Mouse (Mus musculus) Muller cell, postnatal 12 days (primary cell): Measurements from ENCODE around the gene Pip5k1c.
A peak's percentile ranks its signal among the peaks of the same experiment; 100 is the strongest.

Experiments
- DNase-seq: peaks from one replicate; pipeline ENCODE4 v3.0.0-alpha.2; 2015; ENCODE audit errors: inconsistent ontology term

Pip5k1c gene

GRCm38 (mm10) chr10:81292554-81293333 is at the start of gene Pip5k1c:
TSS of gene Pip5k1c (plus strand) at chr10:81292963.
- peak; percentile 100 for DNase-seq

GRCm38 (mm10) chr10:81244146-81244545 is 48.6 kb upstream of the Pip5k1c start:
- DNase-seq, result no peak

- peak; percentile 56 for DNase-seq
These were observed 48.2 kb upstream of the Pip5k1c start for GRCm38 (mm10) chr10:81244595-81244994.

- DNase-seq, result no peak
These were observed 47.6 kb upstream of the Pip5k1c start for GRCm38 (mm10) chr10:81245166-81245565.

- no peak for DNase-seq
These were observed 45.0 kb upstream of the Pip5k1c start for GRCm38 (mm10) chr10:81247804-81248203.

- no peak for DNase-seq
These were observed 43.3 kb upstream of the Pip5k1c start for GRCm38 (mm10) chr10:81249442-81249841.

GRCm38 (mm10) chr10:81252424-81253419 is 40.0 kb upstream of the Pip5k1c start, which contains the start of gene Matk:
TSS of gene Matk (plus strand) at chr10:81252935.
- peak; percentile 73 for DNase-seq

DNA sequence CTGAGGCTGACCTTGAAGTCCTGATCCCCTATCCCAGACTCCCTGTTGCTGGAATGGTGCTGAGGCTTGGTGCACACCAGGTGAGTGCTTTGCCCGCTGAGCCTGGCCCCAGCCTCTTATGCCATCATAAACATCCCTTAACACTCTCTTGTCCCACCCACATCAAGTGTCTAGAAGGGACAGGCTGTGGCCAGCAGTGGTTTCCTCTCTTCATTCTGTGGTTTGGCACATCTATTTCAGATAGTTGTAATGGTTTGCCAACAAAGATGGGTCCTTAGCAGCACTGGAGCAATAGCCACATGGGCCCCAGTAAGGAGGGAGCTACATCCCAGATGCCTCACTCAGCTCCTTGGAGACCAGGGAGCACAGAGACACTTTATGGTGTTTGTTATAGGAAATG is 37.9 kb upstream of the Pip5k1c start:
- no peak for DNase-seq

DNA sequence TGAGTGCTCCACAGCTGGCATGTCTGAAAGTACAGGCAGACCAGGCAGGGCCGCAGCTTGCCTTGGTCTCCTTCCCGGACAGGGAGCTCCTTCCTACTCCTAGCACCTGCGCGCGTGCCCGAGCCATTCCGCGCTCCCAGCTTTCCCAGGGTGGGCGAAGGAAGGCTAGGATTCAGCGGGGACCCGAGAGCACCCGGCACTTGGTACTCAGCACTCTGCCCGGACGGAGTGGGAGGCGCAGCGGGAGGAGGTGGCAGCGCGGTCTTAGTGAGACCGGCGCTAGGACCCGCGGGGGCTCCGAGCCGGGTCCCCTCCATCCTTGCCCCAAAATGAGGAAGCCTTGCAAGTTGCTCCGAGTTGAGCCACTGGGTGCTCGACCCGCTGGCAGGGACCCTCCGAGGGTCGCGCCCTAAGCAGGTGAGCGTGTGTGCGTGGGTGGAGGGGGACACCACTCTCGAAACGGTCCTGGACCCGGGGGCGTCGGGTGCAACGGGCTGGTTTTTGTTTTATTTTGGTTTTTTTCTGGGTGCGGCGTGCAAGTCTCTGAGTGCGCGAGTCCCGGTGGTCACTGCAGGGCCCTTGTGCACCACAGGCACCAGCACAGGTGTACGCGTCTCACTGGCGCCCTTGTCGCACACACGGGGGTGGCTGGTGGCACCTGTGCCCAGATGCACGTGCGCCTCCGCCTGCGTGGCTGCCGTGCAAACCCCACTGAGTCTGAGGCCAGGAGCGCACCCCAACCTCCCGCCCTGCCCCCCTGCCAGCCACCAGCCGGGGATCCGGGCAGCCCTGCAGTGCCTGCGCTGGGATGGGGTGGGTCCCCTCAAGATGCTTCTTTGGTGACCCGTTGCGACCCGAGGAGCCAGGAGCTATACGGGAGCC is 35.4 kb upstream of the Pip5k1c start:
- DNase-seq, result peak; percentile 45

DNA sequence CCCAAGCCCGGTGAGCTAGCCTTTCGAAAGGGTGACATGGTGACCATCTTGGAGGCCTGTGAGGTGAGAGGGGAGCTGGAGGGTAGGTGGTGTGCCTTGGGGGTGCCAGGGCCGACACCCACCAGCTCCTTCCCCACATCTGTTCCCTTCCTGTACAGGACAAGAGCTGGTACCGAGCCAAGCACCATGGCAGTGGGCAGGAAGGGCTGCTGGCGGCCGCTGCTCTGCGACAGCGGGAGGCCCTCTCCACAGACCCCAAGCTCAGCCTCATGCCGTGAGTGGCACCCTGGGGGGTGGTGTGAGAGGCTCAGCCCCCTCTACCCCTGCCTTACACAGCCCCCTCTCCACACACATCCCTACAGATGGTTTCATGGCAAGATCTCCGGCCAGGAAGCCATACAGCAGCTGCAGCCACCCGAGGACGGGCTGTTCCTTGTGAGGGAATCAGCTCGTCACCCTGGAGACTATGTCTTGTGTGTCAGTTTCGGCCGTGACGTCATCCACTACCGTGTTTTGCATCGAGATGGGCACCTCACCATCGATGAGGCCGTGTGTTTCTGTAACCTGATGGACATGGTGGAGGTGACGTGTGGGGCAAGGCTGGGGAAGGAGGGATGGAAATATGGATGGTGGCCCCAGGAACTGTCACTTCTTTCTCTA is 33.4 kb upstream of the Pip5k1c start:
- DNase-seq, result no peak

- no peak for DNase-seq
These were observed 31.7 kb upstream of the Pip5k1c start for GRCm38 (mm10) chr10:81261025-81261424.

DNA sequence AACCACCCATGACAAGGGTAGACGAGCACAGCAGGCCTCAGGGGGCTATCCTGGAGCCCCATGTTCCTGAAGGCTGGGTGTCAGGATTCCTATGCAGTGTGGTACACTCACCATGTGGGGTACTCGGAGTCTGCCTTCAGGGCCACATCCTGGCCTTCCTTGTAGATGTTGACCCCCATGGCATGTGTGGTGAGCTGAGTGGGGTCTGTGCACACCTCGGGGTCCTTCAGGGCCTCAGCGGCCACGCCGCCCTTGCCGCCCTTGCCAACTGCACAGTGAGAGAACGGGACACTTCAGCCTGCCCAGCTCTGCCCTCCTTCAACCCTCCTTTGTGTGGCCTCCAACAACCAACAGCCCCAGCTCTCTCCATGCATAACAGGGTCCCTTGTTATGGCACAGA is 27.2 kb upstream of the Pip5k1c start:
- no peak for DNase-seq

GRCm38 (mm10) chr10:81266211-81267105 is 26.3 kb upstream of the Pip5k1c start, which contains the start of the genes Mrpl54 and Apba3:
TSS of gene Mrpl54 (minus strand) at chr10:81266934.
TSS of gene Apba3 (plus strand) at chr10:81266960.
- DNase-seq, result peak; percentile 97

DNA sequence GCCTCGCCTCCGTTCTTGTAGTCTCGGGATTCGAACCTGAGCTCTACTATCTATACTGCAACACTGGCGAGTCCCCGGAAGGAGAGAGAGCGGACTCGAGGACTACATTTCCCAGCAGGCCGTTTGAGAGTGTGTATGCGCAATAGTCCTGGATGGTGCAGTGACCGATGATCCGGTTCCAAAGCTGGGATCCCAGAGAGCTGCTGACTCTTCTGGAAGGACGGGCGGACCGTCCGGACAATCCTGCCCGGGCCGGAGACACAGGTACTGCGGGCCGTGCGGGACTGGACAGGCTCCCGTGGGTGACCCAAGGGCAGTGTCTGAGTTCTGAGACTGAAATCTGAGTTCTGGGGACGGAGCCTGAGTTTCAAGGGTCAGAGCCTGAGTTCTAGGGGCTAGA is 24.7 kb upstream of the Pip5k1c start:
- DNase-seq, result peak; percentile 82

- no peak for DNase-seq
These were observed 23.9 kb upstream of the Pip5k1c start for GRCm38 (mm10) chr10:81268643-81269412.

- DNase-seq, result no peak
These were observed 20.4 kb upstream of the Pip5k1c start for GRCm38 (mm10) chr10:81272356-81272755.

DNA sequence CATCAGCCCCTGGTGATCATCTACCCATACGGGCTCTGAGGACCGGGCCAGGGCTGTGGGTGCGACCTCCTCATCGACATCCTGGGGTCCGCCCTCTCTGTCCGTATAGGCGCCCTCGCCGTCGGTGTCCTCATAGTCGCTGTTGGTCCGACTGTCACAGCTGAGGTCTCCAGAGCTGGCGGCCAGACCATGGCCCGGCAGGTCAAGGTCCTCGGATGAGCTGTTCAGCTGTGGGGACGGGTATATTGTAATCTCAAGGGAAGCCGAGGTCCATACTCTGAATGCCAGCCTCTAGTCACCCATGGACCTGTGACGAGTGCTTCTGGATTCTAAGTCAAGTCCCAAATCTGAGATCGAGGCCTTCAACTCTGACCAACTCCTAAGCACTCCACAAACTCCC is 18.9 kb upstream of the Pip5k1c start:
- no peak for DNase-seq

DNA sequence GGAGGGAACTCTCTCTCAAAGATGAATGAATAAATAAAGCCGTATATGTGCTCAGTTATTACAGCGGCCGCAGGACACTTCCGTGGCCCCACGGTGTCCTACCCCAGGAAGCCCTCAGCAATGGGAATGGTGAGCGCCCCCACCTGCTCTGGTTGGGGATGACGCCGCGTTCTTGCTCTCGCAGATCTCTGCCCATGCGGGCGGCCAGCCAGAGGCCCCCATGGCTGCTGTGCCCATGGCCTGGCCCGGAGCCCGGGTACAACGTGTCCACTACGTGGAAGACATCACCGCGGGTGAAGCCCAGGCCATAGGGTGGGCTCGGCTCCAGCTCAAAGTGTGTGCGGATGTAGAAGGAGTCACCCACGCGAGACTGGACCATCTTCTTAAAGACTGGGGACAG is 15.1 kb upstream of the Pip5k1c start:
- no peak for DNase-seq

DNA sequence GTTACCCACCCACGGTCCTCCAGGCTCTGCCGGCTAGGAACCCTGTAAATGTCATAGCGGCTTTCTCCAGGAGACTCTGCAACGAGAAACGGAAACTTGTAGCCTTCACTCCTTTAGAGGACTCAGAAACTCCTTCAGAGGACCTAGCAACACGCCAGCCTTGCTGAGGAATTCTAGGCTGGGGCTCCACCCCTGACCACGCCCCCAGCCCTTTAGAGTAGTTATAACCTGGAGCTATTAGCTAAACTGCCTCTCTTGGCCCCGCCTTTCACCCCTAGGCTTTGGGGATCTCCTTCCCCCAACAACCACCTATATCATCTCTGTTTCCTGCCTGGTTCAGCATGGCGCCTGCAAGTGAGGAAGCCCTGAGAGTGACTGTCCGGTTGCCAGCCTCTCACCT is 13.3 kb upstream of the Pip5k1c start:
- DNase-seq, result no peak
